Mouse (Mus musculus) cerebellum, adult 2 months (tissue): ENCODE data around the gene Sult2b1.

Source experiments
- CTCF ChIP-seq: fragments of 200-500 bp; IDR thresholded peaks from 2 replicates; pipeline ENCODE4 v1.5.1; 2011; ENCODE audit warnings: low read depth, mild to moderate bottlenecking, control low read depth, low read length, moderate library complexity, borderline replicate concordance; ENCODE audit not compliant: insufficient read depth
- POLR2A ChIP-seq: fragments of 200-500 bp; IDR thresholded peaks from 2 replicates; pipeline ENCODE4 v1.6.1; 2011; ENCODE audit warnings: low read length, control low read depth, borderline replicate concordance; ENCODE audit not compliant: insufficient read depth

DNA sequence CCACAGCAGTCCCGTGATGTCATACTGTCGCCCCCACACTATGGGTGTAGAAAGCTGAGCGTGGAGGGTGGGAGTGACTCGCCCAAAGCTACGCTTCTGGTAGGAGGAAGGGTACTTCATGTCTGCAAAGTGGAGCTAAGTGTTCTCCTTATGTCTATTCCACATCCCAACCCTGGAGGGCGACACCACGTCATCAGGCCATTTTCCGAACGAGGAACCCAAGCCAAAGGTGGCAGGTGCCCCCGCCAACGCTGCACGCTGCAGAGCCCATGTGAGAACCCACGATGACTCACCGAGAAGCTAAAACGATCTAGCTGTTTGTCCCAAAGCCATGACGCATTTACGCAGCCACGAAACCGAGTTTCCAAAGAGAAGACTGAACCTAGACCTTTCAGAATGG, 42.1 kb downstream of the Sult2b1 start:
- no peak for TF ChIP-seq POLR2A
- TF ChIP-seq CTCF: peak; percentile 24; the same call in 1 of the 2 replicates
